Mouse (Mus musculus) MEL (cell line): ENCODE data around the gene Orc6. TPM values are rescaled to one million over a fixed set of nuclear protein-coding genes. Genes with fewer than 3 reads are reported as not detected.

Experiments
- DNase-seq: peaks from one replicate; pipeline ENCODE4 v3.0.0; 2011; ENCODE audit warnings: low read depth, low spot score
- H3K27ac ChIP-seq: 2 replicates; pipeline ENCODE4 v1.5.1; 2012; ENCODE audit warnings: low read depth, mild to moderate bottlenecking, control low read depth, low read length, moderate library complexity; ENCODE audit not compliant: control insufficient read depth
- H3K27me3 ChIP-seq, 2 experiments: fragments of 150-350 bp in 1 of 2; sonication (generic) in 1 of 2; 2 replicates each; pipeline ENCODE4 v1.6.1; 2012; ENCODE audit warnings: low read length in 2 of 2, mild to moderate bottlenecking in 2 of 2, improper control_type of control experiment in 1 of 2, moderate library complexity in 1 of 2; ENCODE audit not compliant: insufficient read depth in 2 of 2, control insufficient read depth in 1 of 2
- H3K36me3 ChIP-seq, 2 experiments: 2 replicates each; pipeline ENCODE4 v1.6.1; 2012 to 2014; ENCODE audit warnings: low read length in 2 of 2, improper control_type of control experiment in 1 of 2, inconsistent platforms in 1 of 2, mild to moderate bottlenecking in 1 of 2; ENCODE audit not compliant: insufficient read depth in 2 of 2, control insufficient read depth in 1 of 2
- H3K4me1 ChIP-seq, 2 experiments: fragments of 150-350 bp in 1 of 2; sonication (generic) in 1 of 2; 2 replicates each; pipeline ENCODE4 v1.6.1; 2012; ENCODE audit warnings: low read length in 2 of 2, improper control_type of control experiment in 1 of 2, mild to moderate bottlenecking in 1 of 2; ENCODE audit not compliant: insufficient read depth in 2 of 2, control insufficient read depth in 1 of 2
- H3K4me3 ChIP-seq, 2 experiments: fragments of 150-350 bp in 1 of 2; sonication (generic) in 1 of 2; 2 replicates each; pipeline ENCODE4 v1.5.1; 2012; ENCODE audit warnings: low read depth in 2 of 2, low read length in 2 of 2, mild to moderate bottlenecking in 2 of 2, moderate library complexity in 2 of 2, control low read depth in 1 of 2, improper control_type of control experiment in 1 of 2; ENCODE audit not compliant: control insufficient read depth in 1 of 2, insufficient read depth in 1 of 2
- H3K79me2 ChIP-seq: 2 replicates; pipeline ENCODE4 v1.6.1; 2012; ENCODE audit warnings: mild to moderate bottlenecking, low read length, moderate library complexity; ENCODE audit not compliant: control insufficient read depth, poor library complexity, insufficient read depth
- H3K9ac ChIP-seq: 2 replicates; pipeline ENCODE4 v1.6.1; 2012; ENCODE audit warnings: low read depth, mild to moderate bottlenecking, control low read depth, low read length, moderate library complexity; ENCODE audit not compliant: control insufficient read depth, poor library complexity, severe bottlenecking
- H3K9me3 ChIP-seq: fragments of 150-350 bp; sonication (generic); replicated peaks from 2 replicates; pipeline ENCODE4 v1.6.1; 2012; ENCODE audit warnings: mild to moderate bottlenecking, low read length, improper control_type of control experiment, moderate library complexity; ENCODE audit not compliant: insufficient read depth
- BHLHE40 ChIP-seq: IDR thresholded peaks from 2 replicates; pipeline ENCODE4 v1.6.1; 2012; ENCODE audit warnings: low read depth, mild to moderate bottlenecking, inconsistent platforms, low read length, improper control_type of control experiment, borderline replicate concordance
- CTCF ChIP-seq, 3 experiments: IDR thresholded peaks in 2 of 3; conservative IDR thresholded peaks in 1 of 3; 2 replicates each; pipeline ENCODE4 v1.5.1; 2011 to 2012; ENCODE audit warnings: low read length in 3 of 3, low read depth in 2 of 3, mild to moderate bottlenecking in 2 of 3, improper control_type of control experiment in 1 of 3, inconsistent platforms in 1 of 3, mixed read lengths in 1 of 3, moderate library complexity in 1 of 3; ENCODE audit not compliant: control insufficient read depth in 1 of 3, insufficient read depth in 1 of 3, poor library complexity in 1 of 3, severe bottlenecking in 1 of 3
- ETS1 ChIP-seq: IDR thresholded peaks from 2 replicates; pipeline ENCODE4 v1.6.1; 2012; ENCODE audit warnings: low read depth, mild to moderate bottlenecking, inconsistent platforms, low read length, improper control_type of control experiment, moderate library complexity
- GABPA ChIP-seq: IDR thresholded peaks from 2 replicates; pipeline ENCODE4 v1.6.1; 2012; ENCODE audit warnings: low read depth, mild to moderate bottlenecking, inconsistent platforms, low read length, improper control_type of control experiment, moderate library complexity
- KAT2A ChIP-seq: conservative IDR thresholded peaks from 2 replicates; pipeline ENCODE4 v1.6.1; 2012; ENCODE audit warnings: low read depth, low read length, improper control_type of control experiment, inconsistent platforms
- MAFK ChIP-seq: IDR thresholded peaks from 2 replicates; pipeline ENCODE4 v1.6.1; 2011; ENCODE audit warnings: low read depth, mild to moderate bottlenecking, low read length, improper control_type of control experiment, borderline replicate concordance
- MAX ChIP-seq: IDR thresholded peaks from 2 replicates; pipeline ENCODE4 v1.6.1; 2011; ENCODE audit warnings: low read length, improper control_type of control experiment
- MEF2A ChIP-seq: IDR thresholded peaks from 2 replicates; pipeline ENCODE4 v1.6.1; 2014; ENCODE audit warnings: low read depth, mild to moderate bottlenecking, inconsistent platforms, low read length, improper control_type of control experiment; ENCODE audit not compliant: poor library complexity, insufficient replicate concordance, severe bottlenecking; ENCODE audit errors: extremely low read depth
- MYB ChIP-seq: IDR thresholded peaks from 2 replicates; pipeline ENCODE4 v1.6.1; 2011; ENCODE audit warnings: mild to moderate bottlenecking, low read depth, low read length, improper control_type of control experiment
- MYC ChIP-seq: IDR thresholded peaks from 2 replicates; pipeline ENCODE4 v1.6.1; 2011; ENCODE audit warnings: low read depth, mild to moderate bottlenecking, low read length, improper control_type of control experiment, moderate library complexity
- POLR2AphosphoS2 ChIP-seq: IDR thresholded peaks from 2 replicates; pipeline ENCODE4 v1.6.1; 2011; ENCODE audit warnings: low read length, improper control_type of control experiment
- RAD21 ChIP-seq: IDR thresholded peaks from 2 replicates; pipeline ENCODE4 v1.6.1; 2011; ENCODE audit warnings: mild to moderate bottlenecking, low read depth, low read length, improper control_type of control experiment
- RCOR1 ChIP-seq: IDR thresholded peaks from 2 replicates; pipeline ENCODE4 v1.6.1; 2012; ENCODE audit warnings: low read depth, mild to moderate bottlenecking, inconsistent platforms, low read length, improper control_type of control experiment
- TAL1 ChIP-seq: IDR thresholded peaks from 2 replicates; pipeline ENCODE4 v1.6.1; 2012; ENCODE audit warnings: mild to moderate bottlenecking, inconsistent platforms, low read length, moderate library complexity, mixed read lengths
- TBP ChIP-seq: IDR thresholded peaks from 2 replicates; pipeline ENCODE4 v1.8.0; 2011; ENCODE audit warnings: low read depth, low read length, improper control_type of control experiment
- TCF12 ChIP-seq: IDR thresholded peaks from 2 replicates; pipeline ENCODE4 v1.6.1; 2014; ENCODE audit warnings: low read depth, mild to moderate bottlenecking, inconsistent platforms, low read length, improper control_type of control experiment, moderate library complexity
- UBTF ChIP-seq: IDR thresholded peaks from 2 replicates; pipeline ENCODE4 v1.6.1; 2012; ENCODE audit warnings: low read depth, mild to moderate bottlenecking, inconsistent platforms, low read length, improper control_type of control experiment, moderate library complexity, borderline replicate concordance; ENCODE audit not compliant: insufficient read depth
- USF1 ChIP-seq: IDR thresholded peaks from 2 replicates; pipeline ENCODE4 v1.6.1; 2014; ENCODE audit warnings: low read depth, mild to moderate bottlenecking, inconsistent platforms, low read length, improper control_type of control experiment, moderate library complexity
- USF2 ChIP-seq, 2 experiments: IDR thresholded peaks; 2 replicates each; pipeline ENCODE4 v1.6.1; 2011 to 2012; ENCODE audit warnings: improper control_type of control experiment in 2 of 2, low read length in 2 of 2, borderline replicate concordance in 1 of 2, inconsistent platforms in 1 of 2, low read depth in 1 of 2, mild to moderate bottlenecking in 1 of 2; ENCODE audit not compliant: insufficient read depth in 1 of 2
- ZKSCAN1 ChIP-seq: IDR thresholded peaks from 2 replicates; pipeline ENCODE4 v1.6.1; 2012; ENCODE audit warnings: low read depth, mild to moderate bottlenecking, inconsistent platforms, low read length, improper control_type of control experiment, moderate library complexity
- polyA plus RNA-seq, 2 experiments: library from polyadenylated mRNA; stranded (reverse) in 1 of 2; unstranded in 1 of 2; fragments of >175 nt in 1 of 2; fragments of >200 nt in 1 of 2; gene quantifications; 2 replicates each; pipeline versions ENCODE4 v1.2.1 to v1.2.4; 2012; ENCODE audit warnings: low replicate concordance in 2 of 2, low read depth in 1 of 2; ENCODE audit not compliant: insufficient read length in 2 of 2, insufficient read depth in 1 of 2, missing spikeins in 1 of 2
- total RNA-seq: library from RNA; depleted of rRNA; stranded (reverse); fragments of 300-350 nt; gene quantifications from 2 replicates; pipeline ENCODE4 v1.2.3, GENCODE M21; 2012

The Orc6 gene
- total and polyA plus RNA-seq, 3 experiments = 87.7 to 115 TPM; not detected in 1

DNA sequence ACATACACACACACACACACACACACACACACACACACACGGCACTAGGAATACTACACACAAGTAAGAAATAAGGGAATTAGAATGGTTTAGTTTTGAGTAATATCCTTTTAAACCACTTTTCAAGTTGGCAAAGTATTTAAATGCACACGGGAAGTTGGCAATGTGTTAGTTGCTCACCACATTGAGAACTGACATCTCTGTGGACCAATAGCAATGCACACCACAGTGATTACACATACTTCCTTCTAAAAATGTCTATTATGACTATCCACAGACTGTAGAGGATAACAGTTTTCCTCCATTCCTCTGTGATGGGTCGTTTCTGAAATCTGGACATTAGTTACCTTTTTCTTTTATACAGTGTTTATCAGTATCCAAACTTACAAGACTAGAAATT lies 23.7 kb downstream of the Orc6 start:
- no peaks in the 10 kb centered on the region for H3K27me3 ChIP-seq
- DNase-seq = peak; percentile 24
- no peaks in the 10 kb centered on the region for H3K79me2 ChIP-seq
- no peaks in the 10 kb centered on the region for H3K36me3 ChIP-seq
- H3K9ac ChIP-seq = no peak overlapping the region
- no peak overlapping the region for H3K27ac ChIP-seq
- no peak overlapping the region for H3K4me3 ChIP-seq
- TF ChIP-seq CTCF (IDR thresholded peaks at IDR 0.05 in 2 of 3, conservative IDR thresholded peaks at IDR 0.05 in 1 of 3; ENCODE audit: control insufficient read depth in 1 of 3, insufficient read depth in 1 of 3, low read depth in 2 of 3, low read length in 3 of 3, poor library complexity in 1 of 3, severe bottlenecking in 1 of 3) (no peak), UBTF (no peak), TCF12 (no peak), KAT2A (no peak), MYB (no peak), USF1 (no peak), MAX (no peak), USF2 (IDR thresholded peaks at IDR 0.05; ENCODE audit: borderline replicate concordance in 1 of 2, insufficient read depth in 1 of 2, low read depth in 1 of 2, low read length in 2 of 2) (no peak), RAD21 (no peak), RCOR1 (no peak), TBP (no peak), TAL1 (no peak), MEF2A (no peak), ZKSCAN1 (no peak)
- TF ChIP-seq, all 39 proteins: peak for 0
- H3K4me1 ChIP-seq = no peaks in the 10 kb centered on the region
- H3K9me3 ChIP-seq = no peaks in the 10 kb centered on the region

DNA sequence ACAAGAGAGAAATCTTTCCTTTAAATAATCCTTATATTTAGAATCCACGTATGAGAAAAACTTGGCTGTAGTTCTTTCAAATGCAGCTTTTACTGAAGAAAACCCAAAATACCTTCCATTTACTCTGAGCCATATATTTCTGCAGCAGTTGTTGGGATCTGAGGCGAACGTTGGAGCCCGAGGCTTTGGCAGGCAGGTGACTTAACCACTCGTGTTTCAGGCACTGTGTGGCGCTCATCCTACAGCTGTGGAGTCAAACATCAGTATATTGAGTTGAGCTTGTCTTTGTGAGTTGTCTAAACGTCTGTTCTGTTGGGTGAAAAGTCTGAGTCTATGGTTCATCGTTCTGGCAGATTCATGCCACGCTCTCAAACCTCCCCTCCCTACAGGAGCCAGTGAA lies 27.6 kb downstream of the Orc6 start:
- H3K27me3 ChIP-seq = no peaks in the 10 kb centered on the region
- no peaks in the 10 kb centered on the region for H3K4me1 ChIP-seq
- H3K79me2 ChIP-seq = no peaks in the 10 kb centered on the region
- H3K9me3 ChIP-seq = no peaks in the 10 kb centered on the region
- TF ChIP-seq MAX (no peak), RCOR1 (no peak), TBP (no peak)
- TF ChIP-seq, all 39 proteins: peak for 0
- no peak overlapping the region for H3K27ac ChIP-seq
- no peak for DNase-seq
- no peak overlapping the region for H3K4me3 ChIP-seq
- no peaks in the 10 kb centered on the region for H3K36me3 ChIP-seq
- H3K9ac ChIP-seq = no peak overlapping the region

DNA sequence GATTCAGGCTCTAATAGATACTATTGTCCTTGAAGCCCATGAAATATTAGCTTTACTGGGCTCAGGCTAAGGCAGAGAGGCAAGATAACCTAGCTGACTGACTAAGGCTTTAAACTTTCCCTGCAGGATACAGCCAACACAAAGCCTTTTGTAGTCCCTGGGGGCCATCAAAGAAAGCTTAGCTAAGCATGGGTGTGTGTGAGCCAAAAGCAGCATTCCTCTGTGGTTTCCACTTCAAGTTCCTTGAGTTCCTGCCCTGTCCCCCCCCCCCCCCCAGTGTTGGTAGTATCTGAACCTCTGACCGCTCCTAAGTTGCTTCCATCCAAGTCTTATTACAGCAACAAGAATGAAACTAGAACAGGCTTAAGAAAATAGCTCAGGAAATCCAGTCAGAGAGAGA lies 30.1 kb downstream of the Orc6 start:
- Histone ChIP-seq H3K27ac (no peak overlapping the region), H3K4me3 (no peak overlapping the region), H3K36me3 (no peaks in the 10 kb centered on the region), H3K79me2 (no peaks in the 10 kb centered on the region), H3K27me3 (no peaks in the 10 kb centered on the region), H3K9me3 (no peaks in the 10 kb centered on the region), H3K4me1 (peaks cover 0 to 8% of the 10 kb centered on the region in 2 experiments; a peak in 2 of 4 replicates), H3K9ac (no peak overlapping the region)
- TF ChIP-seq BHLHE40 = no peak
- no peak for TF ChIP-seq MAFK
- no peak for TF ChIP-seq CTCF (IDR thresholded peaks at IDR 0.05 in 2 of 3, conservative IDR thresholded peaks at IDR 0.05 in 1 of 3; ENCODE audit: control insufficient read depth in 1 of 3, insufficient read depth in 1 of 3, low read depth in 2 of 3, low read length in 3 of 3, poor library complexity in 1 of 3, severe bottlenecking in 1 of 3)
- TF ChIP-seq MYC = no peak
- no peak for TF ChIP-seq MYB
- no peak for TF ChIP-seq ETS1
- TF ChIP-seq POLR2AphosphoS2 = no peak
- TF ChIP-seq GABPA = no peak
- TF ChIP-seq RCOR1 = no peak
- DNase-seq = no peak
